Mouse (Mus musculus) layer of hippocampus, postnatal 36 days (tissue): Measurements from ENCODE around the gene Rtl10. TPM values are rescaled to one million over a fixed set of nuclear protein-coding genes. Genes with fewer than 3 reads are reported as not detected.

ENCODE experiments used
- DNase-seq, 2 experiments: peaks; one replicate each; pipeline ENCODE4 v3.0.0; 2022
- total RNA-seq, 2 experiments: library from RNA; stranded (reverse); gene quantifications; 2 replicates each; pipeline ENCODE4 v1.2.3; 2021

The Rtl10 gene
- 10 to 100 TPM; 10.0 to 11.5 TPM for total RNA-seq

DNA sequence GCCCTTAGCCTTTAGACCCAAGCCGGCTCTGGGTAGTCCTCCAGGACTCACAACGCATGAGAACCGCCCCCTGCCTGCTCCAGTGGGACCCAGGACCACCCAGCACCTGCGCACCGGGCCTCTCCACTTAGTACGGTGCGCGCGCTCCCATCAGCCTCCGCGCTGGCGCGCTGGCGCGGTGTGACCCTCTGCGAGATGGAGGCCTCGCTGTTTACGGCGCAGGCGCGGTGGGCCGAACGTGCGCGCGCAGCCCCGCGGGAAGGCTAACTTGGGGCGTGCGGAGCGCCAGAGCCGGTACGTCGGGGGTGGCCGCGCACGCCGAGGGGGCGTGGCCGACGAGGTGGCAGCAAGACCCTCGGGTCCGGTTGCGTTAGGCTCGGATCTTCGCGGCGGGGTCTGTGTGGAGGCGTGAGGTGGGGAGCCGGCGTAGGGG is at the start of gene Rtl10, which contains the start of gene Gnb1l:
TSS of gene Rtl10 (plus strand) at position 344 of the 433 bp plus-strand sequence.
TSS of gene Gnb1l (plus strand) at position 156 of the 433 bp plus-strand sequence.
- peak; percentile 93 to 94 for DNase-seq

DNA sequence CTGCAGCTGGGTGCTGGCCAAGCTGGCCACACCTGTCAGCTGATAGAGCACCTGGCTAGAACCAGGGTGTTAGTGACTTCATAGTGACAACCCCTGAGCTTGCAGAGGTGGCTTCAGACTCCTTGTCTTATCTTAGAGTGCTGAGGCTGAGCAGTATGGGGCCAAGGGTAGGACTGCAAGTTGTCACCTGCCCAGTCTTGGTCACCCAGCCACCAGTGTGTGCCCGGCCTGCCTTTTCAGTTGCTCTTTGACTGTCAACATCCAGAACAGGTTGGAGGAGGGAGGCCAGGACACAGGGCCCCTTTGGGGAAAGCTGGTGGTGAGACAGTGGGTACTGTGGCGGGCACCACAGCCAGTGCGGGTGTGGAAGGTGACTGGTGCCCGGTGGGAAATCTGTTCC is 49.7 kb upstream of the Rtl10 start:
- no peak for DNase-seq

DNA sequence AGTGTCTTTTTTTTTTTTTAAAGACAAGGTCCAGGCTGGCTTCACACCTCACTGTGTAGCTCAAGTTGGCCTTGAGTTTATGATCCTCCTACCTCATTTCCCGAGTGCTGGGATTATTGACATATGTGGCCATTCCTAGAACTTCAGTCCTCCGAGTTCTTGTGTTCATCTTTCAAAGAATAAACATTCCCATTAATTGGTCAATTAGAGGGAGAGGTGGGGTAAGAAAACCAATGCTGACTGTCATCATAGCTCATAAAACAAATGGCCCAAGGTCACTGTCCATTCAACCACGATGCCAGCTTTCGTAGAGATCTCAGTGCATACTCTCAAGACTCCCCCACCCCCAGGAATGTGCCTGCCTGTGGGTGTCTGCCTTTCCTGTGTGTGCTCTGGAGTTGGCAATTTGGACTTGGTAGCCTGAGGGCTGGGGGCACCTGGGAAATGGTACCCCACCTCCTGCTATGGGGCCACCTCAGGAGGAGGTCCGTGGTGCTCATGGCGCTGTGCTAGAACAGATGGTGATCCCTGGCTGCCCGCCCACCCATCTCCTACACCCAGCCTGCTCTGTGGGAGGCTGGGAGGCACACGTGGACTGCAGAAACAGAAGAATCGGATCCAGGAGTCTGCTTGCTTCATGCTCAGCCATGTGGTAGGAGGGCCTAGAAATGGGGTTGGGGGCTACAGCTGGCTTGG is 47.1 kb upstream of the Rtl10 start:
- peak; percentile 70 to 71 for DNase-seq

DNA sequence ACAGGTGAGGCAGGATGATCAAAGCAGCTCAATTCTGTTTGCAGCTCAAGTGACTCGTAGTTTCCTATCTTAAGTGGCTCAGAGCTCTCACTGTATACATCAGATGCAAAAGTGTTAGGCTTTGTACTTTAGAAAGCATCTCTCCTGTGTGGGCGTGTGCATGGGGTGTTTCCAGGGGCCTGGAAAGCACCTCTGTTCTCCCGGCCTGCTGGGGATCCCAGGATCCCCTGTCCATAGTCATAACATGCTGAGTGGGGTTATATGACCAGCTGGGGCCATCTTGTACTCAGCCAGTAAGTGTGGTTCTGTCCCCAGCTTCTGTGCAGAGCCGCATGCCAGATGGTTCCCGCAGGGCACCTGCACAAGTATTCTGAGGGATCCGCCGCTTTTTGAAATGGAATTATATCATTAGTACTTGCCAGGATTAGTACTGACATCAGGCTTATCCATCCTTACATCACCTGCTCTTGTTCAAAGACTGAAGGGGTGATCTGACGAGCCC is 46.3 kb upstream of the Rtl10 start:
- DNase-seq = peak; percentile 47 to 61

DNA sequence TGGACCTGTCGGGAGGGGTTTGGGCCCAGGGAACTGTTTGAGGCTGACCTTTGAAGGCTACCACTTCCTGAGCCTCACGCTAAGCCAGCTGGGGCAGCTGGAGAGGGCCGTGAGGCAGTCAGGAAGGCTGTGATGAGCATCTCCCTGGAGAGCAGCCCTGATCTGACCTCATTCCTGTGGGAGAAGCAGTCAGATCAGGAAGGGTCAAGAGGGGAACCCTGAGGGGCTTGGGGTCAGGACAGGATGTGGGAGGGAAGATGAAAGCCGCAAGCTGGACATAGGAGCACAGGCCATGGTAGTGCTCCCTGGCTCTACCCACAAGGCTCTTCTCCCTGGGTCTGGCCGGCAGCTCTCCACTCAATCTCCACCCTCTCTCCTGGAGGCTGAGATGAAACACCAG is 44.9 kb upstream of the Rtl10 start:
- DNase-seq = no peak

DNA sequence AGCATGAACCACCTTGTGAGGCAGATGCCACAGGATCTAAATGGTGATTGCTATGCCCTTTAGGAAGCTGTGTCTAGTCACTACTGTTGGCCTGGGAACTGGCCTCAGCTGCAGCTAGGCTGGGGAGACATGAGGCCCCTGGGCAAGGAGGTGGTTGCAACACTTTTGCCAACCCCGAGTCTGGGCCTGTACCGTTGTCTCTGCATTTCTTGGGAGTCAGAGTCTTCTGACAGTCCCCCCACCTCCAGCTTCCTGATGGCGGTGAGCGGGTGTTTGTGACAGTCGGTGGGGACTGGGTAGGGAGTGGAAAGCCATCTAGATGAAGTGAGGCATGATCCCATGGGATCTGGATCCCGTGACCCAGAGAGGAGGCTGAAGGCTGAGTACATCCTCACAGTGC is 43.3 kb upstream of the Rtl10 start:
- DNase-seq = no peak

DNA sequence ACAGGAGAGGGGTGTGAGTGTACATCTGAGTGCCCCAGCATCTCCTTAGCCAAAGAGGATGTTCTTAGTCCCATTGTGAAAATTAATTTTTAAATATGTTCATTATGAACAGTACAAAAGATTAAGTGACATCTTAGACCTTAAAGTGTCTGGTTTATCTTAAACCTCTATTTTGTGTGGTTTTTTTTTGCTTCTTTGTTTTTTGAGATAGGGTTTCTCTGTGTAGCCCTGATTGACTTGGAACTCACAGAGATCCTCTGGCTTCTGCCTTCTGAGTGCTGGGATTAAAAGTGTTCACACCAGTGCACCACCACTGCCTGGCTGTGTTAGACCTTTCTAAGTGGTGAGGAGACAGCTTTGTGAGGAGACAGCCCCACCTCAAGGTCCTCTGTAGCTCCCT is 40.0 kb upstream of the Rtl10 start:
- DNase-seq = no peak

DNA sequence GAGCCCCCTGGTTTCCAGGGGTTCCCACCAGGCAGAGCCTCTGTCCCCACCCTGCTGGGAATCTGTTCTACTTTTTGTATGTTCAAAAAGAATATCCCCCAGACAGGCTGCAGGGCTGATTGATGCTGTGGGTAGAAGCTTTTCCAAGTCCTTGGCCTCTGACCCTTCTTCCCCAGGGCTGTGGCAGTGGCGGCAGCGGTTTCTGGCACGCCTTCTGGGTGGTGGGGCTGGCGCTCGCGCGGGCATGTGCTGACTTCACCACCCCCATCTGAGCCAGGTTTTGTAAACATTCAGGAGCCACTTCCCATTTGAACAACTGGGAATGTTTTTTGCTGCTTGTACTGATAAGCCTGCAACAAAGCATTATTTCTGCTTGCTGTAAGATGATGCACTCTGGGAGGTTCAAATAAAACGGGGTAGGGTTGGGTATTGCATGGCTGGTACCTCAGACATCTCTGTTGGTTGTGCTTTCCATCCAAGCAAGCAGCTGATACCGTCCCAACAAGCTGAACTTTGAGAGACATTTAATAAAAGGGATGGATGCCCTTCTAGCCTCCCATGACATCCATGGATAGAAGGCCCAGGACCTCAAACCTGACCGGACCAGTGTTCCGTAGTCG is 39.3 kb upstream of the Rtl10 start:
- no peak for DNase-seq

DNA sequence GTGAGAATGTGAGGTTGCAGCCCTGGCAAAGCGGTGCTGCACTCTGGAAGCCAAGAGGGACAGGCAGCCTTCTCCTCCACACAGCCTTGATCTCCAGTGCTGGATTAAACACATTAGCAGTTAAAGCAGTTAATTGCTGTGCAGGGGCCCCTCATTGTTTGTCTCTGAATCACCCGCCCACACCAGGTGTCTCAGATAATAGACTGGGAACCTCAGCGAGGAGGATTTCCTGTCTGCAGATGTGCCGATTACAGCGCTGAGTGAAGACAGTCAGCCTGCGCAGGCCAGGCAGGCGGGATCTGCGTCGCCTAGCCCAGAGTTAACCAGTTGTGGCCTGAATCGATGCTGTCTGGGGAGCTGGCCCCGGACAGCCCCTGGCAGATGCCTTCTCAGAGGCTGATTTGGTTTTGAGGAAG is 38.7 kb upstream of the Rtl10 start:
- no peak for DNase-seq

DNA sequence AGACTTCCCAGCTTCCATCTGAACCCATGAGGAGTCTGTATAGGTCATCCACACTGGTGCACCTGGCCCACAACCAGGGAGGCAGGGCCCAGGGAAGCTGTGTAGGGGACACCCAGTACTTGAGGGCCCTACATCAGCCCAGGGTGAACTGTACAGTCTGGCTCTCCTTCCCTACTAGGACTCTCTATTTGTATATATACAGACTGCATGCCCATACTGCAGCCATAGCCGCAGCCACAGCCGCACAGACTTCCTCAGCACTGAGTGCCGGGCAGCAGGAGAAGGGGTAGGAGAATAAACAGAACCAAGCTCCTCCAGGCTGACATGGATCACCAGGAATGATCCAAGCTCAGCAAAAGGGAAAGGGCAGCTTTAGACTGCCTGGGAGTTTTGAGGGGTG is 37.9 kb upstream of the Rtl10 start:
- DNase-seq = no peak

DNA sequence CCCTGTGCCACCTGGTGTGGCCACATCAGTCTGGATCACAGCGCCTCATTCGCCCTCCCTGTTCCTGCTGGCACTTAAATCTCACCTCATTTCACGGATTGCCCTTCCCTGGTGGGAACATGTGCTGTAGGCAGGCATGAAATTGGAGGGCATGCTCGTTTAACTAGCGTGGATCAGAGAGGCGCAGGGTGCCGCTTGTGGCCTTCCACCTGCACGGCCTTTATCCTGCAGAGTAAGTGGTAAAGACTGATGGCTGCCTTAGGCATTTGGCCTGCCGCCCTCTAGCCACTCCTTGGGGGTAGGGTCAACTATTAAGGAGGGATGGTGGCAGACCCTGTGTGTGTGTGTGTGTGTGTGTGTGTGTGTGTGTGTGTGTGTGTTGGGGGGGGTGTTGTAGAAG is 36.7 kb upstream of the Rtl10 start:
- no peak for DNase-seq

DNA sequence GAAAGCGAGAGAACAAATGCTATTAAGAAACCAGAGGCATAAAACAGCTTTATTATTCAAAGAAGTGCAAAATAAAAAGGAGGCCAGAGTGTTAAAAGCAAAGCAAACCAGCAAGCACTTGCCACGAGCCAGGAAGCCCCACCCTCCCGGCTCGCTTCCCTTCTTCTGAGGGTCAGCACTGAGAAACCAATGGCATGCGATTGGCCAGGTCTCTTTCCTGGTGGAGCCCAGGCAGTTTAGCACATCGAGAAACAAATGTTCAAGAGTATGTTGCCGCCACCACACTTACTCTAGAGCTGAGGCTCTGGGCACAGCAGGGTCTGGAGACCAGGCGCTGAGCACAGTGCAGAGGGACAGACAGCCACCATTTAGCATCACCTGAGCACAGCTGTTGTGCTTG is 36.1 kb upstream of the Rtl10 start:
- no peak for DNase-seq

DNA sequence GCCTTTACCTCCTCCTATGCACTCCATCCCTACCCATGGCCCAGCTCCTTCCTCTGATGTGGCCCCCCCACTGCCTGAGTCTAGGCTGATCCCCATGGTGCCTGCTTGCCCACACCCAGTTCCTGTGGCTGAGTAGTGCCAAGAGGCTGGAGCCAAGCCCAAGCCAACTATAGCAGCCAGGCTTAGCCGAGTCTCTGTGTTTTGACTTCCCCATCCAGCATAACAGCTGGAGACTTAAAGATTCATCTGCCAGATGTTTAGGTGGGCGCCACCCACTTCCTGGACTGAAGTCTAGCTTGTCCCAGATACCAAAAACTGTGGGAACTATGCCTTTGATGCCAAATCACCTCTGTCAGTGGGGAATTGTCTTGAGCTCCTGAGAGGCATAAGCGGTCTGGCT is 34.4 kb upstream of the Rtl10 start:
- no peak for DNase-seq

DNA sequence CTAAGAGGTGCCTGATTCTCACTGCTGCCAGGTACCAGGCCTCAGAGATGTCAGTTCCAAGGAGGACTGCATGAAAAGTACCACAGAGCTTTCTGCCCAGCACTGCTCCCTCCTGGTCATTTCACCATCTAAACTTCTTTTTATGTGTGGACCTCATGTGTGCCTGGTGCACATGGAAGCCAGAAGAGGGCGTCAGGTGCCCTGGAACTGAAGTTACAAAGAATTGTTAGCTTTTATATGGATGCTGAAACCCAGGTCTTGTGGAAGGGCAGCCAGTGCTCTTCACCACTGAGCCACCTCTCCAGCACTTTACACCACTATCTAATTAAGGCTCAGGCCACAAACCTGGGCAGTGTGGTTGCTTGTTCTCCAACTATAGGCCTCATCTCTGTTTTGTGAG is 27.9 kb upstream of the Rtl10 start:
- DNase-seq = no peak

DNA sequence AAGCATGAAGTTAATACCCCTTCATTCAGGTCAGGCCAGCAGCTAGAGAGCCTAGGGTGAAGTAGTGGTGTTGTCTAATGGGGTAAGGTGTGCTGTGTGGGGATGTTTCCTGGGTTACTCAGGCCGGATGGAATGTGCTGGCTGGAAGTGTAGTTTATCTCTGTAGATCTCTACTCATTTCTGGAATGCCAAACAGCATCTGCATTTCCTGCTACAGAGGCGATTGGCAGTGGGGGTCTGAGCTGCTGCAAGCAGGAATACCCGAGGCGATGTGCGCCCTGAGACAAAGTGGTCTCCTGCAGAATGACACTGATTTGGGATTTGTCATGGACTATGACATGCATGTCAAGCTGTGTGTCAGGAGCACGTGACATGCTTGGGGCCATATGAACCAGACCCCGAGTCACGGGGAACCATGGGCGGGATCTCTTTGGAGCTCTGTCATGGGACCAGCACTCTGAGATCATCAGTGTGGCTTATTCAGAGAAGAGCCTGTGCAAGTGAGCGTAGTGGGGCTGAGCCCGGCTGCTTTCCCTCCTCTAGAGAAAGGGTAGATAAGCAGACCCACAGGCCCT is 27.2 kb upstream of the Rtl10 start:
- DNase-seq = no peak

DNA sequence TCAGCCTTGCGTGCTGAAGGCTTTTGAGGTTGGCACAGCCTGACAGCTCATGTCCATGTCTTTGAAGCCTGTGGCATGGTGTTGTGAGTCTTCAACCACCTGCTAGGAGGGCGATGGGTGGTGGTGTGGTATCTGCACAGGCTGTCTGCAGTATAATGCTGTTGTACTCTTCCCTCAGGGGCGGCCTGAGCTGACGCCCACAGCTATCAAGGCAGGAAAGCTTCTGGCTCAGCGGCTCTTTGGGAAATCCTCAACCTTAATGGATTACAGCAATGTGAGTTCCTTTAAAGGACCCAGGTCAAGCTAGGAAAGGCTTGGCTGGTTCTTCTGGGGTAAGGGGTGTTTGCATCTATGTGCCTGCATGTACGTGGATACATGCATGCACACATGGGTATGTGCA is 26.7 kb upstream of the Rtl10 start:
- DNase-seq = no peak

DNA sequence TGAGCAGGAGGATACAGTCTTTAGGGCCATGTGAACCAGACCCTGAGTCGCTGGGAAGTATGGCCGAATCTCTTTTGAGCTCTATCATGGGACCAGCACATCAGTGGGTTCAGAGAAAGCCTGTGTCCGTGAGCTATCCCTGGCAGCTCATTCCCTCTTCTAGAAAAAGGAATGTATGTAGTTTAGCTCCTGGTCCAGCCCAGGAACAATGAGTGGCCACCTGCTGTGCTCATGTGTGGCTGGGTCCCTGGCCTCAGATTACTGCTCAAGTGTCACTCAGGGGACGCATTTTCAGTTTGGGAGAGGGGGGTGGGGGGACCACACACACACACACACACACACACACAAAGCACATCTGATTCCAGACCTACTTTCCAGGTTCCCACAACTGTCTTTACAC is 26.3 kb upstream of the Rtl10 start:
- DNase-seq = no peak

DNA sequence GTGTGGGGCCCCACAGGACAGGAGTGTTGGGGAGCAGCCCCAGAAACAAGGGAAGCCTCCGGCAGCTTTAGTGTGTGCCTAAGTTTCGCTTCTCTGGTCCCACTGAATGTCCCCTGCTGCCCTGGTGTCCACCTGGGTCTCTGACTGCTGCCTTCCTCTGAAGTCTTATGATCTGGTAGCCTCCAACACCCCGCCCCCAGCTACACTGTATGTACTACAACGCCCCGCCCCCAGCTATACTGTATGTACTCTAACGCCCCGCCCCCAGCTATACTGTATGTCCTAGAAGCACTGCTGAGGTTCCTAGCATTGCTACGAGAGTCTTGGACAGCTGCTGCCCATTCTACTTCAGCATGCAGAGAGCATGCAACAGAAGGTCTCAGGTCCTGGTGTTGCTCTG is 25.7 kb upstream of the Rtl10 start:
- DNase-seq = no peak

DNA sequence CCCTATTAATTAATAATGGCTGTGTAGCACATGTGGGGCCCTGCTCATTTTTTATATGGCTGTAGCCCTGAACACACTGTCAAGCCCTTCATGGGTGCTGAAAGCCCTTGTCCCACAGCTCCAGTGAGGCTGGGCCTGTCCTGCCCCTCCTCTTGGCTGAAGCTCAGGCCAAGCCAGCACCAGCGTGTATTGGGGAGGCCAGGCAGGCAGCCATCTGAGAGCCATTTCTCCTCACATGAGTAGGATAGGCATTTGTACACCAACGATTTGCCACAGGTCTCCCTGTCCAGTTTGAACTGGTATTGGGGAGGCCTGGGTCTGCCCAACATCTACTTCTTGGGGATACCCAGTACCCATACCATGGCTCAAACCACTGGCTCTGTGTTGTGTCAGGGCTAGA is 24.7 kb upstream of the Rtl10 start:
- no peak for DNase-seq

DNA sequence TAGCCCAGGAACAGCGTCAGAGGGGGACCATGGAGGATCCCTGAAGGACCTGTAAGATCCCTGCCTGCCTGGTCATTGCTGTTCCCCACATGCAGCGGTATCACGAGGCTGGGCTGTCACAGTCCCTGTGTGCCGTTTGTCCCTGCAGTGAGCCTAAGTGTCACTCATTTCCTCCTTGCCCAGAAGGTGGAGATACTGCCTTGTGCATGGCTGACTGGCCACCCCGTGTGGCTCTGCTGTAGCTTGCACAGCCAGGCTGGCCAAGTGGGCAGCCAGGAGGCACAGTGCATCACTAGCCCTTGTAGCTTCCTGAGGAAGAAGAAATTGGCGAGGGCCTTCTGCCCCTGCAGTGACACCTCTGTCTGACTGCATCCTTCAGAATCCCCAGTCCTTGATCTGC is 20.7 kb upstream of the Rtl10 start:
- DNase-seq = no peak

DNA sequence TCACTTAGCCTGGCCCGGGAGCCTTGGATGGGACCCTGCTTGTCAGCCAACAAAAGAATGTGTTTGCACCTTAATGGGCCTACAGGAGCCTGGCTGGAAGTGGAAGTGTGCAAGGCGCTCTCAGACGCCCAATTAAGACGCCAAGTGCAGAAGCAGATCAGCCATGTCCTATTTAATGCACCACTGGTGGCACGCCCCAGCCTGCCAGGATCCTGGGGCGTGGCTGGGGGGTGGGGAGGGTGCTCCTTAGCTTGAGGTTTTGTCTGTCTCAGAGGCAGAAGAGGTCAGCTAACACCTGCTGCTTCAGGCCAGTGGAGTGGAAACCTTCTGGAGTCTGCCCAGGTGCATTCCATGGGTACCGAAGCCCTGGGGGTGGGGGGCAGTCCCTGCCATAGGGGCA is 19.0 kb upstream of the Rtl10 start:
- no peak for DNase-seq

DNA sequence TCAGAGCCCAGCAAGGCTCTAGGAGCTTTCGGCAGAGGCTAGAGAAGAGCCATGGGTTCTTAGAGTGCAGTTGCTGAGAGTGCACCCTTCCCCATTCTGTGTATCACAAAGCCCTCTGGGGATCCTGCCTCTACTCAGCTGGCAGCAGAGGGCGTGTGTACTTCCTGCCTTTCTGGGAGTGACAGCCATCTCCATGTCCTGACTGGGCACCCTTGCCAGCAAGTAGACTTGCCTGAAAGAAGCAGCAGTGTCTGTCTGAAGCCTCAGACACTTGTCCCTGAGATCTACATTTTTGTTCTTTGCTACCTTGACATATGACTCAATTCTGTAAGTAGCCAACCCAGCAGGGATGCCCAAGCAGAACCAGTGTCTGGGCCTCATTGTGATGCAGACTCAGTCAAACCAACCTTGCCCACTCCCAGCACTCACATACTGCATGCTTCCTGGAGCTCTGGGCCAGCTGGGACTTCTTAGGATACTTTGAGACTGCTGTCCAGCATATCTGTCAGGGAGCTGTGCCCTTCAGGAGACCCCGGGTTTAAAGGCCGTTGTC is 17.7 kb upstream of the Rtl10 start:
- no peak for DNase-seq

DNA sequence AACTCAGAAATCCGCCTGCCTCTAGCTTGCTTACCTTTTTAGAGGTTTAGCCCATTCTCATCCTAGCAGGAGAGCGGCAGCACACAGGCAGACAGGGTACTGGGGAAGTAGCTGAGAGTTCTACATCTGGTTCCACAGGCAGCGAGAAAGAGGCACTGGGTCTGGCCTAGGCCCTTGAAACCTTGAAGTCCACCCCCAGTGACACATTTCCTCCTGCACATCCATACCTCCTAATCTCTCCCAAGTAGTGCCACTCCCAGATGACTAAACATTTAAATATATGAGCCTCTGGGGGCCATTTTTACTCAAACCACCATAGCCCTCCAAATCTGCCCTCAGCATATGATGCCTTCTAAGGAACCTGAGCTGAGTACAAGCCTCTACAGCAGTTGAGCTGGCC is 16.3 kb upstream of the Rtl10 start:
- no peak for DNase-seq

DNA sequence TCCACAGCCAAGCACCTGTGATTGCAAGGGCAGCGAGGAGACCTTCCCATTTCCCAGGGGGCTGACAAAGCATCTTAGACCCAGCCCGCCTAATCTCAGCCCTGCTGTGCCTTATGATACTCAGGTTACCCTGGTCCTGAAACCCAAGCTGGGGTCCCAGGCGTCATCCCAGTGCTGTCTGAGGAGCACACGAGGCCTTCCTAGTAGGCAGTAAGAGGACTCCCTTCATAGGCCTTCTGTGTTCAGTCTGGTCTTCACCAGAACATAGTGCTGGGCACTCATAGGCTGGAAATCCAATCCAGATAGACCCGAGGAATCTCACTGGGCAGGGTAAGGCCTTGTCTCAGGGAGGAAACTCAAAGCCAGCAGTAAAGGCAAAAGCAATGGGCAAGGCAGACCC is 14.9 kb upstream of the Rtl10 start:
- no peak for DNase-seq
